Mouse (Mus musculus) adipocyte (in vitro differentiated cells): ENCODE data around the gene Bbip1.
A peak's percentile ranks its signal among the peaks of the same experiment; 100 is the strongest.
"Not testable (repeated sequence)": the region's sequence is repeated elsewhere in the genome, so short reads cannot be mapped to it uniquely, and the experiment has no call there.

Source experiments
- DNase-seq: peaks from one replicate; pipeline ENCODE4 v3.0.0-alpha.2; 2016; ENCODE audit warnings: low spot score

Bbip1 gene

DNA sequence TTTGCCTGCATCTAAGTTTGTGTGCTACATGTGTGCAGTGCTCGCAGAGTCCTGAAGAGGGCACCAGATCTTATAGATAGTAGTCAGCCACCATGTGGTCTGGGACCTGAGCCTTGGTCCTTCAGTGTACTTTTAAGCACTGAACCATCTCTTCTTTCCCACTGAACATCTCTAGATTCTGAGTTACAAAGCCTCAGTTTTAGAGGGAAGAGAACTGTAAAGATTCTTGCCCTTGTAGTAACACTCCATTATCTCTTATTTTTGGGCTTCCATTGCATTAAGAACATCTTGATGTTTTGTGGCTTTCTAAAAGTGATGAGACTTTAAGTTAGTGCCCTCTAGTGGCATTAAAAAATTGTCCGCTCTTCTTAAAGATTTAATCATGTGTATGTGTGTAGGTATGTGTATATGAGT is 19.1 kb downstream of the Bbip1 start:
- peak; percentile 58 for DNase-seq

DNA sequence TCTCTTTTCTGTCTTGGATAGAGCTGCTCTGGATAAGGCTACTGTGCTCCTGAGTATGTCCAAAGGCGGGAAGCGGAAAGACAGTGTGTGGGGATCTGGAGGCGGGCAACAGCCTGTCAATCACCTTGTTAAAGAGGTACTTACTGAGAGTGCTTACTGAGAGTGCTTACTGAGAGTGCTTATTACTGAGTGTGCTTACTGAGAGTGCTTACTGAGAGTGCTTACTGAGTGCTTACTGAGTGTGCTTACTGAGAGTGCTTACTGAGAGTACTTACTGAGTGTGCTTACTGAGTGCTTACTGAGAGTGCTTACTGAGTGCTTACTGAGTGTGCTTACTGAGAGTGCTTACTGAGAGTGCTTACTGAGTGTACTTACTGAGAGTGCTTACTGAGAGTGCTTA is 22.4 kb downstream of the Bbip1 start:
- DNase-seq = not testable (repeated sequence)

DNA sequence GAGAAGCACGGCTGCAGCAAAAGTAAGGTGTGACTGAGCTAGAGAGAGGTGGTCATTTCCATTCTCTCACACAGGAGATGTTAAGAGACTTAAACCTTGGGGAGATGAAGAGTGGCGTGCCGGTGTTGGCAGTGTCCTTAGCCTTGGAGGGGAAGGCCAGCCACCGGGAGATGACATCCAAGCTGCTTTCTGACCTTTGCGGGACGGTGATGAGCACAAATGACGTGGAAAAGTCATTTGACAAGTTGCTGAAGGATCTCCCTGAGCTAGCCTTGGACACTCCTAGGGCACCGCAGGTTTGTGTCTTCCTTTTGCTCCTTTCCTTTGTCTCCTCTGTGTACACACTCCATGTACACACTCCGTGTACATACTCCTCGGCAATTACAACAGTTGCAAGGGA is 24.9 kb downstream of the Bbip1 start:
- DNase-seq = no peak

DNA sequence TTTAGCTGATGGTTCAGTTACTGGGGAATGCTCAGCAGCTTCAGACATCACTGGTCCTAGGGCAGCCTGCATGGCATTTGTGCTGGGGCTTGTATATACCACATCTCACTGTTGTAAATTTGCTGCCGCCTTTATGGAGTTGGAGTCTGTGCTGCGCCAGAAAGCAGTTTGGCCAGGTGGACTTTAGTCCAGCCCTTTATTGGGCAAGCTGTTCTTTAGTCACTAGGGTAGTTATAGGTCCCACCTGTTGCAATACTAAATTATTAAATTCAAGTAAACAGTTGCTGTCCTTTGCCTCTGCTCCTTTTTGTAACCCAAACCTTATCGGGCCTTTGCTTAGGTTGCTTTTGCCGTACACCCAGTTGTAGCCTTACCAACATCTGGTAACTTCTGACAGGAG is 29.5 kb downstream of the Bbip1 start:
- no peak for DNase-seq

DNA sequence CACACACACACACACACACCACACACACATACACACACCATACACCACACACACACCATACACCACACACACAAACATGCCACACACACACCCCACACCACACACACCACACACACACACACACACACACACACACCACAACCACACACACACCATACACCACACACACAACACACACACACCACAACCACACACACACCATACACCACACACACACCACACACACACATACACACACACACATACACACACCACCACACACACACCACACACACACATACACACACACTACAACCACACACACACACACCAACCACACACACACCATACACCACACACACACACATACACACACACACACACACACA is 37.7 kb downstream of the Bbip1 start:
- DNase-seq = not testable (repeated sequence)

DNA sequence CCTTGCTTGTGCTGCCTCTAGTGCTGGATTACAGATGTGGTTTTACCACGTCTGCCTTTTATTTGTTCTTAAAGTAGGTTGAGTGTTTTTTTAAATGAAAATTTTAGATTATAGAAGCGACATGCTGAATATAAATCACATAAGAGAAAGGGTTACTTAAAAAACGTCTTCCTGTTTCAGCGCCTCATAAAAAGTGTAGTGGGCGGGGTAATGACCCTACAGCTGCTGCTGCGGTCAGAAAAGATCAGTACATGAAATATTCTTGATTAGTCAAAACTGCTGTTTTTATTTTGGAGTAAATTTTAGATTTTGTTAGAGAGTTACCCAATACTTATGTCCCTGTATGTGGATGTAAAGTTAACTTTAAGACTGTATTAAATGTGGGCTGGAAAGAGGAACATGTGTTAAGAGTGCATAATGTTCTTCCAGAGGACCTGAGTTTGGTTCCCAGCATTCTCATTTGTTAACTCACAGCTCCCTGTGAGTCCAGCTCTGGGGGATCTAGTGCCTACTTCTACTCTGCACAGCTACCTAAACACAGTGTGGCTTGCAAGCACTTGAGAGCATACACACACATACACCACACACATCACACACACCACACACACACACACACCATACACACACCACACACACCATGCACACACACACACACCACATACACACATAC is 38.3 kb downstream of the Bbip1 start:
- DNase-seq = no peak

DNA sequence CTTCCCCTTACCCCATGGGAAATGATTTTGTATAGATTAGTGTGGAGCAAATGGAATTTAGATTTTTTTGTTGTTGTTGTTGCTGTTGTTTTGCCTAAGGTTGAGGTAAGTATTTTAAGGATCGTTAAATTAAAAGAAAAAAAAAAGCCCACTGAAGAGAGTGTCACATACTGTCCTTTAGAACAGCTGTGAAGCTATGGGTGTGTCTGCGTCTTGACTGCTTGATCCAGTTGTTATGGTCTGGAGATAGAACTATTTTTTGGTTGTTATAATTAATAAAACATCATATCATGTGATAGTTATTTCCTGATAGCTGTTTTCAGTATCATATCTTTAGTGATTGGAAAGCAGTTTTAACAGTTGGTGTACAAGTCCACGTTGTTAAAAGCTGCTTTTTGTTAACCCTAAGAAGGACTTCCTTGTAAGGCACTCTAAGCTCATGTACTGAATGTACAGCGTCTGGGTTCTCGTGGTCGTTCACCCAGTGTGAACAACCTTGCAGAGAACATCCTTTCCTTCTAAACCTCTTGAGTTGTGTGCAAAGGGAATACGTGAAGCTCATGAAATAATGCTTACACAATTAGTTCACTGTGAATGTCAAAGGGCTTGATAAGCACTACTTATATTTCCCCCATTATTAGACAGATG is 39.5 kb downstream of the Bbip1 start:
- peak; percentile 39 for DNase-seq

DNA sequence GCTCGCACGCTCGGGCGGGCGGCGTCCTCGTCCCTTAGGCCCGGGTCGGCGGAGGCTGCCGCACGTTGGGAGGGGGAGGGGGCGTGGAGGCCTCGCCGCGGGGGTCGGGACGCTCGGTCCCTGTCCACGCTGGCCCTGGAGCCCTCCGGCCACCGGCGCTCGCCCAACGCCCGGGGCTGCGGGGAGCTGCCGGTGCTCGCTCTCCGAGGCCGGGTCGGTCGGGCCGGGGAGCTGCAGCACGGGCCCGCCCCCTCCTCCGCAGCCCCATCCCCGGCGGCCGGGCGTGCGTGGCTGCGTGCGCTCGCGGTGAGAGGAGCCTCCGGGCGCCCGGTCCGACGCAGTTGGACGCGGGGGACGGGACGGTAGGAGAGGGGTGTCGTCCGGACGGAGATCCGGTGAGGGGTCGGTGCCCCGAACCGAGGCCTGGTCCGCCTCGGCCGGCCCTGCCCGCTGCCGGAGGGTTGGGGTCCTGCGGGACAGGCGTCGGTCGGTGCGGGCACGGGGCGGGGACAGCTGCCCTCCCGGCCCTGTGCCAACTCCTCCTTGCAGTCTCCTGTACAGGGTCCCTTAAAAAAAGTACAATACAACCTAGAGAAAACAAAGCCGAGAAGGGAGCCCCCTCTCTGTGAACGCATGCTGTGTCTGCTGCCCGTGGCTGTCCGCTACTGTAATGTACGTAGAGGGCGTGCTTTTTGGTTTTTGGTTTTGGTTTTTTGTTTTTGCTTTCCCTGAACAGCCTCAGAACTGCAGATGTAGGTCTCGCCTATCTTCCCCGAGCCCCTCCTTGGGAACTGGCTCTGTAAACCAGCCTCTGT is 40.7 kb downstream of the Bbip1 start:
- DNase-seq = peak; percentile 77

DNA sequence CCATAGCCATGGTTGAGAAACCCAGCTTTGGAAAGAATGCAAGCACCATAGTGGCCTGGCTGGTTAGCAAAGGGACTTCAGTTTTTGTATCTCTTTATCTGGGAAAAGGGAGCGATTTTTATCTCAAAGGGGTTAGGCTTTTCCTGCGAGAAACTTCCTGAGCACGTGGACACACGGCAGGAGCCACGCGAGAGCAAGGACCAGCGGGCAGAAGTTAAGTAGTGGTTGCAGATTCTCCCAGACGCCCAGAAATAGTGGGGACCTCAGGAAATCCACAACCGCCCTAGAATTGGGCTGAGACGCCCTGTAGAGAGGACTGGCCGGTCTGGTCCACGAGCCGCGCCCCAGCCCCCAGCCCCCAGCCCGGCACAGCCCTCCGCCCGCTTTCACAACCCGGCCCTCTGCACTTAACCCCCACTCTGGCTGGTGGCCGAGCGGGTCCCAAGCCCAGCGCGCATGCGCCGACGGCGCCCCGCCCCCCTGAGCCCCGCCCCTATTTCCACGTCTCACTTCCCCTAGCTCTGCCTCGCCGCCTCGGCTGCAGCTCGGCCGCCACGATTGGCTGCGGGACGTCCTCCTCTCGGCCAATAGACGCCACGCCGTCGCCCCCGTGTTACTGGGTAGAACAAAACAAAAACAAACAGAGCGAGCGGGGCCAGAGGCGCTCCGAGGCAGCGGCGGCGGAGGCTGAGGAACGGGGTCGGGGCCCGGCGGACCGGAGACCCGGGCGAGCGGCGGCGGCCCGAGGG is 41.5 kb downstream of the Bbip1 start:
- peak; percentile 98 for DNase-seq

DNA sequence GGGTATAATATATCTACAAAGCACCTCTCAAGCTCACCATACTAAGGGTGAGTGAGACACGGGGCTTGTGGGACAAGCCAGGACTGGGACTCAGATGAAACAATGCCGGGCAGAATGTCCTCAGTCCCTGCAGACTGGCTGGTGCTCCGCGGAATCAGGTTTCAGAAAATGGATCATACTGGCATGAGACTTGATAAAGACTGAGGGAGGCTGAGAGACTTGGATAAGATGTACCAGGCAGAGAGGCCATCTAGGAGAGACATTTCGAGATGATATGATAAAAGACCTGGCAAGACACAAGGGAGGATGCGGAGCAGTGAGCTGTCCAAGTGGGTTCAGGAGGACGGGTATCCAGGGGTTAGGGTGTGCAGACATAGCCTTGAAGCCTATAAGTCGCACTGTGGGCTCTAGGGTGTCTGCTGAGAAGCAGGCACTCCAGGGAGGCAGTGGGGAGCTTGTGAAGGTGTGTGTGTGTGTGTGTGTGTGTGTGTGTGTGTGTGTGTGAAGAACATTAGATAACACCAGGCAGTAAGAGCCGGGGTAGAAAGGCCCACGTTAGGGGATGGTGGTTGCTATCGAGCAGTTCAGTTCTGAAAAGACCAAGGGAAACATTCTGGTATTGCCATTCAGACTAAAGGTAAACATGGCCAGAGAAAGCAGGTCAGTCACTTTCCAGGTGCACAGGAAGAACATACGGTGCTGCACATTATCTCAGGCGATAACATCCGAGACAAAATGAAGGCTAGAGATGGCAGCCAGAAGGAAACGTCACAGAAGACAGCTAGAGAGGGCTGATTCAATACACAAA is 42.3 kb downstream of the Bbip1 start:
- no peak for DNase-seq

DNA sequence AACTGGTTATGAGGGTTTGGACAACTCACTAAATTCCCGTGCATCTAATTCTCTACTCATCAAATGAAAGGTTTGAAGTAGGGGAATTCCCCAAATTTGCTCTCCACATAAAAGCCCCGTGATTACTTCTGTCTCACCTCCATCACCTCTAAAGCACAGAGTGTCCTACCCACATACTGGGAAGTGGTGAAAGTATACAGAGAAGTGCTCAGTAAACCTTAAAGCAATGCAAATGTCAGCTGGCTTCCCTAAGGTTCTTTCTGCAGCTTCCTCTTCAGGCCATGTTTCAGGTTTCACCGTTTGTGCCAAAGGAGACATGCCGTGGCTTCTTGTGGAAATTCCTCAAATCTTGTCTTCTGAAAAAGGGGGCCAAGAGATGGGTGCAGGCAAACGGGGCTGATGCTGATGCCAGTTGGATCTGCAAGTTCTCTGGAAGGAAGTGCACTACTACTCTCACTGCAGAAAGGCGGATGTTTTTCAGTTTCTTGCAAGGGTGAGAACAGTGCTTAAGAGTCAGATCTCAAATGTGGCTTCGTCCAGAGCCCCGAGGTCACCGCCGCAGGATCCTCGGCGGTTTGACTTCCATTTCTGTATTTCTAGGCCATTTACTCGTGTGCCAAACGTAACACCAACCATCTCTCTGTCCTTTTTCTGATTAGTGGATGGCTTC is 44.4 kb downstream of the Bbip1 start:
- no peak for DNase-seq

DNA sequence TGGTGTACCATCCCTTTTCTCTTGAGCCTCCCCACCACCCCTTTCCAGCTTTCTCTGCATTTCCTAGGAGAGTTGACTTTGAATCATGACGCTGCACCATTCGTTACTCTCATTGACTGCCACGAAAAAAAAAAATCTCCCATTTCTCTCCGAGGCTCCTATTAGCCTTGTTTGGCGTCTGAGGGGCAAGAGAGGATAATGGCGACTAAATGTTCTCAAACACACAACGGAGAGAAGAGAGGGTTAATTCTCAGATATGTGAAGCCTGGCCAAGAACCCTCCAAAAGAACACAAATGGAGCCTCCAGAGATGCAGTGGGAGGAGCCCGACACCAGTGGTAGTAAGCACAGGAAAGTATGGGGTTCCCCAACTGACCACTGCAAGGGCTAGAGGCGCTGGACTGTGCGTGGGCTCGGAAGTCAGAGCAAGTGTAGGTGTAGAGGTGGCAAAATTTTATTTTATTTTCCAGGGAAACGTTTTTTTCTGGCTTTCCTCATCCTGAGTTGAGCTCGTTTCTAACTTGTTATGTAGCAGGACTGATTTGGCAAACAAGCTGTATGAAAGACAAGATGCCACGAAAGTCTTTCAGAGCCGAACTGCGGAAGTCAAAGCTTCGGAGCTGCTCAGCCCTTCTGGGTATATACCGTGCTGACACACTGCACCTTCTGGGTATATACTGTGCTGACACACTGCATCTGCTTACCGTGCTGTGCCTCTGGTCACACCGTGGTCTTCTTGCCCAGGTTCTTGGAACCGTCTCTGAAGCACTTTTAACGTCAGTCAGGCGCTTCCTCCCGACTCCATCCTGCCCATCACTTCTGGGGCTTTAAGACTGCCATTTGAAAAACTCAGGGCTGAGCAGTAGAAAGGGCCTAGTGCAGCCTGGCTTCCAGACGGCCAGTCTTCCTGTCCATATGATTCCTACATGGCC is 45.2 kb downstream of the Bbip1 start:
- DNase-seq = no peak

DNA sequence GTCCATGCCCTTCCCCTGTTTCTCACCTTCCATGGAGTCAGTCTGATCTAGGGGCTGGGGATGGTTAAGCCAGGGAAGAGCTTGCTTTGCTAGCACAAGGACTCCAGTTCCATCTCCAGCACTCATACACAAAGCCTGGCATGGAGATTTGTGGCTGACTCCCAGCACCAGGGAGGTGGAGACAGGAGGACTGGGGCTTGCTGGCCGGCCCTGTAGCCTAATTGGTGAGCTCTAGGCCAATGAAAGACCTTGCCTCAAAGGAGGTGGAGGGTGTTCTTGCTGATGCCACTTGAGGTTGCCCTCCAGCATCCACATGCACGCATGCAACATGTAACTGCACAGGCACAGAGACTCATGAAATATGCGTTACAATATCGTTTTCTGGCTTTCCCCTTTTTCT is 45.9 kb downstream of the Bbip1 start:
- peak; percentile 52 for DNase-seq

DNA sequence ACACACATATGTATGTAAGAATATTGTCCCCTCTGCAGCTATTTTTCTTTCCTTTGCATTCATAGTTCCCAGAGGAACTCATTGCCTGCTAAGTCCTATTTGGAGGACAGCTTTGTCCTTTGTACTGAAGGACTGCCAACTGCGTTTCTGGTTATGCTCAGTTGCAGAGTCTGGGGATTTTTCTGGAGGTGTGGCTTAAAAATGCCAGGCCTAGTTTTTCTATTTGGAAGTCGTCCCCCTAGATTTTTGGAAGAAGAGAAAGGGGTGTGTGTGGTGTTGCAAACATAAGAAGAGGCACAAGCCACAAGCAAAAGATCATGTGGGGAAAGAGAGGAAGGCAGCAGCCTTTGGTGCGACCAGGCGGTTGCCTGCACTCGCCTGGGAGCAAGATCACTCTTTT is 46.4 kb downstream of the Bbip1 start:
- DNase-seq = peak; percentile 83

DNA sequence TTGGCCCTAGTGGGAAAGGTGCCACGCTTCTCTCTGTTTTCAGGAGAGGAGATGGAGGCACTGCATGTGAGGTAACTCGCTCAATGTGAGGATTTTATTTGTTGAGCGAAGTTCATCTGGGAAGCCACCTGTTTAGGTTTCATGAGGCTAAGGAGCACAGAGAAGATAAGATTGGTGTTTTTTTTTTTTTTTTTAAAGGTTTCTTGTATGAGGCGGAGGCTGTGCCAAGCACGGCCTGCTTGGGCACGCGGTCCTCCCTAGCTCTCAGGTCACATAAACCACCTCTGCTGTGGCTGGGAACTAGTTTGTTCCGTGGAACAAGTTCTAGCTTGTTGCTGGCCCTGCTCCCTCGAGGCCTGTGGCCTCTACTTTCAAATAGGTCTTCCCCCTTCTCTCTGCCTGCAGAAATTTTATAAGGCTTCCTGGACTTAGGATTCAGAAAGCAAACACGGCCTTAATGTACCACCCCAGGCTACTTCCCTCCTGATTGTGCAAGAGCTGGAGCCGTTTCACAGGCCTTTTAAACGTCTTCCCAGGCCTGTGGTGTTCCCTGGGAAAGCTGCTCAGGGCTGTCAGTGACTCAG is 49.8 kb downstream of the Bbip1 start:
- DNase-seq = peak; percentile 83

DNA sequence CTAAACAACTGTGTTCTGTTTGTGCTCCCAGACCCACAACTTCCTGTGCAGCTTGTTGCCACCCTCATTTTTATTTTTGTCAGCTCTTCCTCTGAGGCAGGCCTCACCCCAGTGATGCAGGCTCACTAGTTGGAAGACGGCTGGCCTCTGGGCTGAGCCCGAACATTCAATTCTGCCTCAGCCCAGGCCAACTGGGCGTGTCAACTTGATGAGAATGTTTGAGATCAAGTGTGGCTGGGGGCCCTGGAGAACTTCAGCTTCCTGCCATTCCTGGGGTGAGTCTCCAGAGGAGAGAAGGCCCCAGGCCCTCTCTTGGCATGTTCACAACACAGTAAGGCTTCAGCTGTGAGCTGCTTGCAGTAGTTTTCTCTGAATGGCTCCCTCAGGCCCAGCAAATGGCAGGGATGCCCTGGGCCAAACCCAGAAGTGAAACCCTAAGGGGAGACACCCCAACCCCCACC is 50.7 kb downstream of the Bbip1 start:
- peak; percentile 75 for DNase-seq

DNA sequence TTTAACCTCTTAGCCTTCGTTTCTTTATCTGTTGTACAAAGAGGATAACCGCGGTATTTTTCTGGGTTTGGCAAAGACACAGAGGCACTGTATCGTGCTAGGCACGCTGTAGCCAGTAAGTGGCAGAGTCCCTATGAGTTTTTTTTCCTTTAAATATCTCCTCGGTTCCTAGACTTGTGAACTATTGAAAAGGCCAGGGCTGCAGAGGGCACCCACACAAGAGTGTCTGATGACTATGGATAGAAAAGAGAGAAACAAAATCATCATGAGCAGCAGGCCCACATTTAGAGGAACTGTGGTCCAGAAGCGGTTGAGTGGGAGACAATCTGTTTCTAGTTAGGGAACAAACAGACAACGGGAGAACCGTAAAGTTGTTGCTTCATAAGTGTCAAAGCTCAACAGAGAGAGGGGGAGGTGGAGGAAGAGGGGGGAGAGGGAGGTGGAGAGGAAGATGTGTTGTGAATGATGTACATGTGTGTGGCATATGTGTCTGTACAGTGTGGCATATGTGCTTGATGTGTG is 51.5 kb downstream of the Bbip1 start:
- peak; percentile 65 for DNase-seq

DNA sequence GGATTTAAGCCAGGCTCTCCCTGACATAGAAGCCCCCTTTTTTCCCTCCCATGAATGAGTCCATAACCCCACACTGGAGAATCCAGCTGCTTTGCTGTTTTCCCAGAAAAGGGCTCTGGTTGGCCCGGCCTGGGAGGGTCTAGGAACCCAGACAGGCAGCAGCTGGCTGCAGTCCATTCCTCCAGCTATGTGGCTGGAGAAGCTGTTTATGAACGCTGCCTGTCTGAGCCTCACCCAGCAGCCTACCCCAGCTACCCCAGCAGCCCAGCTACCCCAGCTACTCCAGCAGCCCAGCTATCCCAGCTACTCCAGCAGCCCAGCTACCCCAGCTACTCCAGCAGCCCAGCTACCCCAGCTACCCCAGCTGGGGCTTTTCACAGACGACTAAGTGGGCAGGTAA is 52.4 kb downstream of the Bbip1 start, which contains the start of gene Pdcd4:
Pdcd4 (plus strand) TSS at position 171 of the 400 bp plus-strand sequence.
- DNase-seq = peak; percentile 58

DNA sequence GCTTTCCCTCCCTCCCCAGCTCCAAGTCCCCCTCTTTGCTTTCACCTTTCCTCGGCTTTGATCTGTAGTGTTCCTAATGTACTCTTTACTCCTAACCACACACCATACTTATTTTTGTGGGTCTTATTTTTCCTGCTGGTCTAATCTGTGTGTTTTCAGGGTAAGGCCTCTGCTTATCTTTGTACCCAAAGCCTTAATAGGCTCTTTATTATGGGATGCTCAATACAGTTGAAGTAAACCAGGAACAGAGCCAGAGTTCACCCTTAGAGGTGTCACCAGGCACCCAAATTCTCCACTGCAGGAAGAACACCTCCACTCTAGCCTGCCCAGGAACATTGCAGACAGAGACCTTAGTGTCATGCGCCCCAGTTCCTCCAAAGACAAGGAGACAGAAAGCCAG is 52.9 kb downstream of the Bbip1 start:
- DNase-seq = no peak
